Mouse (Mus musculus) embryonic facial prominence, embryonic 13.5 days (tissue): Measurements from ENCODE around the gene Zfp764. TPM values are rescaled to one million over a fixed set of nuclear protein-coding genes. Genes with fewer than 3 reads are reported as not detected.
"Not testable (repeated sequence)": the region's sequence is repeated elsewhere in the genome, so short reads cannot be mapped to it uniquely, and the experiment has no call there.

Experiments
- ATAC-seq: fragments of 200-750 bp; cut with Nextera tagmentation; 2 replicates; pipeline ENCODE4 v1.8.0; 2017; ENCODE audit warnings: low read depth; ENCODE audit not compliant: insufficient number of reproducible peaks, insufficient read depth, low FRiP score, low TSS enrichment
- H3K27ac ChIP-seq: fragments of 300-500 bp; sonication (generic); 2 replicates; pipeline ENCODE4 v1.5.1; 2015; ENCODE audit warnings: moderate library complexity, mild to moderate bottlenecking, inconsistent platforms
- H3K27me3 ChIP-seq: fragments of 300-500 bp; sonication (generic); 2 replicates; pipeline ENCODE4 v1.6.1; 2015; ENCODE audit warnings: mild to moderate bottlenecking, inconsistent platforms
- H3K36me3 ChIP-seq: fragments of 300-500 bp; sonication (generic); 2 replicates; pipeline ENCODE4 v1.6.1; 2015; ENCODE audit warnings: mild to moderate bottlenecking, inconsistent platforms
- H3K4me1 ChIP-seq: fragments of 300-500 bp; sonication (generic); 2 replicates; pipeline ENCODE4 v1.6.1; 2015; ENCODE audit warnings: inconsistent platforms
- H3K4me2 ChIP-seq: fragments of 300-500 bp; sonication (generic); 2 replicates; pipeline ENCODE4 v1.6.1; 2015; ENCODE audit warnings: moderate library complexity, mild to moderate bottlenecking, inconsistent platforms
- H3K4me3 ChIP-seq: fragments of 300-500 bp; sonication (generic); 2 replicates; pipeline ENCODE4 v1.5.1; 2015; ENCODE audit warnings: mild to moderate bottlenecking, inconsistent platforms
- H3K9ac ChIP-seq: fragments of 300-500 bp; sonication (generic); 2 replicates; pipeline ENCODE4 v1.6.1; 2015; ENCODE audit warnings: mild to moderate bottlenecking, inconsistent platforms
- H3K9me3 ChIP-seq: fragments of 300-500 bp; sonication (generic); 2 replicates; pipeline ENCODE4 v1.6.1; 2016; ENCODE audit warnings: inconsistent platforms
- WGBS: fragments of 180-500 bp; shearing (Covaris S2); methylation state at CpG from one replicate; pipeline ENCODE4 v1.1.7; 2015; ENCODE audit warnings: mixed read lengths; 5-methylcytosine and 5-hydroxymethylcytosine counted together
- polyA plus RNA-seq: library from polyadenylated mRNA; unstranded; fragments of >200 nt; fragmentation: Nextera tagmentation; extraction: Ambion mirVana; gene quantifications from 2 replicates; pipeline ENCODE4 v1.2.1, GENCODE M21; 2015

Zfp764 gene
- polyA plus RNA-seq, 1 experiment from 2014 or later = 7.7 TPM

- peaks cover 15% of the 10 kb centered on the region for H3K4me1 ChIP-seq
- peak overlapping the region; percentile 91 for H3K9ac ChIP-seq
- H3K4me3 ChIP-seq = peak overlapping the region; percentile 83
- under 1% methylated on average over 15 of the region's 15 CpGs for WGBS
- no peak for ATAC-seq
- no peaks in the 10 kb centered on the region for H3K9me3 ChIP-seq
- H3K27me3 ChIP-seq = peaks cover 16% of the 10 kb centered on the region
- no peak overlapping the region for H3K27ac ChIP-seq
- H3K4me2 ChIP-seq = peak overlapping the region; percentile 97
- H3K36me3 ChIP-seq = peaks cover 22% of the 10 kb centered on the region
Measured at GRCm38 (mm10) chr7:127422247-127422646, 15.6 kb upstream of the Zfp764 start.

DNA sequence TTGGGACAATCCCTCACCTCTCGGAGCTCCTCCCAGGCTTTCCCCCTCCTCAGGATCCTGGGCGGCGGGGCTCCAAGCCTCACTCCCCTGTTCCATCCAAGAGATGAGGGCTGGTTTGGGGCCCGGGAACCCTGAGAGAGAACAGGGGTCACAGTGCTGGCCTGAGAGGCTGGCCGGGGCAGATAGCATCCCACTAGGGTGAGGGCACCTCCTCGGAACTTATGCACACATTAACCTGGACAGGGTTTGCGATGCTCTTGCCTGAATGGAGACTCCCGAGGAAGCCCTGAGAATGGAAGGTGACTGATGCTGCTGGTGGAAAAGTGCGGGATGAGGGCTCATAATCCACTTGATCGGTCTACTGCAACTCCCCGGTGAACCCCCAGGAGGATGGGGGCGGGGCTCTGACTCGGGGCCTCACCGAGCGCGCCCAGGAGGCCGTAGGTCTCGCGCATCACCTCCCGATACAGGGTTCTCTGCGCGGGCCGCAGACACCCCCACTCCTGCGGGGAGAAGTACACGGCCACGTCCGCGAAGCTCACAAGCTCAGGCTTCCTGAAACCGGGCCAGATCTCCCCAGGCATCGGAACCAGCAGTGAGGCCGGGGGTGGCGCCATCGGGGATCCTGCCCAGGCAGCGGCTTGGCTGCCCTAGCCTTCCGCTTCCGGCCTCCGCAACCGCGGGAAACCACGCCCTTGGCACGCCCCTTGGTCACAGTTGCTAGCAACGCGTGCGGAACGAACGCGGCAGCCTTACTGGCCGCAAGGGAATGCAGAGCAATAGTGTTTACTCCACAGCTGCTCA, 15.0 kb upstream of the Zfp764 start, which contains the start of gene Zfp688:
Gene Zfp688, minus strand, starts transcription at position 681 of the 804 bp plus-strand sequence.
- Histone ChIP-seq H3K27ac (peak within 1 kb of the TSS; percentile 81), H3K9me3 (no peaks in the 10 kb centered on the region), H3K4me1 (peaks cover 15% of the 10 kb centered on the region), H3K4me3 (peak within 1 kb of the TSS; percentile 83), H3K27me3 (peaks cover 16% of the 10 kb centered on the region), H3K9ac (peak within 1 kb of the TSS; percentile 91), H3K36me3 (peaks cover 22% of the 10 kb centered on the region), H3K4me2 (peak within 1 kb of the TSS; percentile 97)
- WGBS = 1% methylated on average over 48 of the region's 48 CpGs
- ATAC-seq = peak; percentile 90

DNA sequence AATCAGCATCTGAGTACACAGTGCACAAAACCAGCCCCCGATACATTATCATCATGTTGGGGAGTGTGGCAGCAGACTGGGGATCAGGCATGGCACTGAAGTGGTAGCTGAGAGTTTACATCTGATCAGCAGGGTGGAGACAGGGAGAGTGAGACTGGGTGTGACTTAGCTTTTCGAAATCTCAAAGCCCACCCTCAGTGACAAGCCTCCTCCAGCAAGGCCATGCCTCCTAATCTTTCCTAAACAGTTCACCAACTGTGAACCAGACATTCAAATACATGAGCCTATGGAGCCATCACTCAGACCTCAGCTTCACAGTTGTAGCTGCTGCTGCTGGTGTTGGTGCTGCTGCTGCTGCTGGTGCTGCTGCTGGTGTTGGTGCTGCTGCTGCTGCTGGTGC, 4.8 kb upstream of the Zfp764 start:
- no peak overlapping the region for H3K4me2 ChIP-seq
- H3K27ac ChIP-seq = no peak overlapping the region
- H3K9ac ChIP-seq = no peak overlapping the region
- no peaks in the 10 kb centered on the region for H3K27me3 ChIP-seq
- no peaks in the 10 kb centered on the region for H3K4me1 ChIP-seq
- no peak overlapping the region for H3K4me3 ChIP-seq
- ATAC-seq = no peak
- H3K9me3 ChIP-seq = no peaks in the 10 kb centered on the region
- H3K36me3 ChIP-seq = no peaks in the 10 kb centered on the region
- 75% methylated on average over 2 of the region's 2 CpGs for WGBS

GRCm38 (mm10) chr7:127404101-127404500, 2.5 kb downstream of the Zfp764 start:
- not testable (repeated sequence) for H3K4me2 ChIP-seq, H3K4me3 ChIP-seq, H3K9ac ChIP-seq, H3K36me3 ChIP-seq, H3K9me3 ChIP-seq, H3K27me3 ChIP-seq, ATAC-seq, H3K4me1 ChIP-seq, H3K27ac ChIP-seq
- 94% methylated on average over 6 of the region's 6 CpGs for WGBS

DNA sequence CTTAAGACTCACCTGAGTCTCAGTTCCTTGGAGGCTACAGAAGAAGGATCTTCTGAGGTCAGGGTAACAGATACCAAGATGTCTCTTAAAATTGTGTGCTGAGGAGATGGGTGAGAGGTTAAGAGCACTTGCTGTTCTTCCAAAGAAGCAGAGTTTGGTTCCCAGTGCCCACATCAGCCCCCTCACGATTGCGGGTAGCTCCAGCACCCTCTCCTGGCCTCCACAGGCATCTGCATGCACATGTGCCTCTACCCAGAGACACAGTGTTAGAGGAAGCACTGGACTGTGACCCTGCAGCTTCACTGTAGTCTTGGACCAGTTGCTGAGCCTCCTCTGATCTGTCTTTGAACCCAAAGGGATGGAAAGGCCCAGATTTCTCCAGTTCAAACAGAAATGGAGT, 3.6 kb downstream of the Zfp764 start:
- Histone ChIP-seq H3K27me3 (no peaks in the 10 kb centered on the region), H3K9ac (no peak overlapping the region), H3K4me1 (no peaks in the 10 kb centered on the region), H3K4me2 (no peak overlapping the region), H3K36me3 (peaks cover 8% of the 10 kb centered on the region), H3K27ac (no peak overlapping the region), H3K4me3 (no peak overlapping the region), H3K9me3 (peaks cover 6% of the 10 kb centered on the region; the same call in 1 of the 2 replicates)
- no peak for ATAC-seq
- 47% methylated on average over 2 of the region's 2 CpGs for WGBS

DNA sequence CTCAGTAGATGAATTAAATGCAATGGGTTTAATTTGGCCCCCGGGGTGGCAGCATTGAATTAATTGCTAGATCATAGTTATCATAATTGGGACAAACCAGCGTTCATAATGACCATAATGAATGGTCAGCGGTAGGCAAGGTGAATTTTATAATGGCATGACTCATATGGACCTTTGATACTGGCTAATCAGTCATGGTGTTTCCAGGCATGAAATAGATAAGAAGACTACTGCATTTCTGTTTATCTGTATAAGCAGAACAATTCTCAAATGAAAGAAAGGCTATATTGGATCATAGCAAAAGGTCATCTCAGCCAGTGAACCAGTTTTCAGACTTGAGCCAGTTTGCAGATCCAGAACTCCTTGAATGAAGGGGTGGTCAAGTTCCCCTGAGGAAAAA, 6.3 kb downstream of the Zfp764 start:
- Histone ChIP-seq H3K4me1 (no peaks in the 10 kb centered on the region), H3K4me2 (no peak overlapping the region), H3K27ac (no peak overlapping the region), H3K27me3 (no peaks in the 10 kb centered on the region), H3K9ac (no peak overlapping the region), H3K4me3 (no peak overlapping the region), H3K9me3 (peaks cover 6% of the 10 kb centered on the region; the same call in 1 of the 2 replicates), H3K36me3 (peaks cover 8% of the 10 kb centered on the region)
- ATAC-seq = no peak
- 61% methylated on average over 3 of the region's 3 CpGs for WGBS

DNA sequence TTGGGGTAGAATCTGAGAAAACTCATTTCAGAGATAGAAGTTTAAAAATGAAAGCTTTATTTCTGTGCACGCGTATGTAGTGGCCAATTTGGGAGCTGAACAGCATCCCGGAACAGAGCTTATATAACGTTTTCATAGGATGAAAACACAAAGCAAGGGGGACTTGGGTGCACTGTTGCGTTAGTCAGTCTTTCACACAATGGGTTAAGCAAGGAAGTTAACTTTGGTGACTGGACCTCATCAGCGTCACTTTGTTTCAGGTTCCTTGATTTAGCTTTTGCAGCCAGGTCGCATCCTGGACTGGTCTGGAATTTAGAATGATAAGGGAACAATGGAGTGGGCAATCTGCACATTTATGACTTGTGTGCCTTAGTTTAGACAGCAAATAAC, 12.7 kb downstream of the Zfp764 start:
- Histone ChIP-seq H3K27ac (peak overlapping the region; percentile 88), H3K4me1 (peaks cover 16% of the 10 kb centered on the region), H3K9ac (peak overlapping the region; percentile 72), H3K9me3 (no peaks in the 10 kb centered on the region), H3K4me2 (peak overlapping the region; percentile 78), H3K36me3 (peaks cover 13% of the 10 kb centered on the region), H3K27me3 (no peaks in the 10 kb centered on the region), H3K4me3 (peak overlapping the region; percentile 67)
- 23% methylated on average over 7 of the region's 7 CpGs for WGBS
- ATAC-seq = no peak

DNA sequence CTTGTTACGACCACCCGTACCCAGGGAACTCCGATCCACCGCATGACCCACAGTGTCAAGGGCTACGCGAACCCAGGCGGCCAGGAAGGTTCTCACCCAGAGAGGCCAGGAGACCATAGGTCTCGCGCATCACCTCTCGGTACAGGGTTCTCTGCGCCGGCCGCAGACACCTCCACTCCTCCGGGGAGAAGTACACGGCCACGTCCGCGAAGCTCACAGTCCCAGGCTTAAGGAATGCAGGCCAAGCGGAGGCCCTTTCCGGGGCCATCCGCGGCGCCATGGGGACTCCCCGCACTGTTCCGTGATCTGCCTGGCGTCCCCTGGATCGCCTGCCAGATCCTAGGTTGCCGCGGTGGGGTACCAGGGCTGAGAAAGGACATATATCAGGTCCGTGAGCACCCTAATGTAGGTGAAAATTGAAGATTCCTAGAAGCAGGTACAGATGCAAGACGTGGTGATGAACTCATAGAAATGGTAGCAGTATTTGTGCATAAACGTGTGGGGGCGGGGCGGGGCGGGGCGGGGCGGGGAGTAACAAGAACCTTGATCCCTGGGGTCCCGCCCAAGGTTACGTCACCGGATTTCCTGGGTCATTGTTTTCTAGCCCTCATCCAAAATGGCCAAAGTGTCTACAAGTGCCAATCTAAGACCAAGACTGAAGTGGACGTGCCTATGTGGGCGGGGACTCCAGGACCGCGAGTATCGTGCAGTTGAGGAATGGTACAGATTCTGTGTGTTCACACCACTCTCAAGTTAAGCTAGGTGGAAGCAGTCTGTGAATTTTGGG, 13.3 kb downstream of the Zfp764 start, which contains the start of gene E430018J23Rik:
Gene E430018J23Rik, minus strand, starts transcription at position 473 of the 787 bp plus-strand sequence.
- peak within 1 kb of the TSS; percentile 88 for H3K27ac ChIP-seq
- H3K27me3 ChIP-seq = no peaks in the 10 kb centered on the region
- peak within 1 kb of the TSS; percentile 67 for H3K4me3 ChIP-seq
- no peaks in the 10 kb centered on the region for H3K9me3 ChIP-seq
- peak within 1 kb of the TSS; percentile 89 for H3K9ac ChIP-seq
- WGBS = under 1% methylated on average over 45 of the region's 45 CpGs
- H3K4me1 ChIP-seq = peaks cover 16% of the 10 kb centered on the region
- peak within 1 kb of the TSS; percentile 78 for H3K4me2 ChIP-seq
- ATAC-seq = peak; percentile 87
- H3K36me3 ChIP-seq = peaks cover 13% of the 10 kb centered on the region

- peak overlapping the region; percentile 89 for H3K9ac ChIP-seq
- no peak for ATAC-seq
- no peaks in the 10 kb centered on the region for H3K9me3 ChIP-seq
- 85% methylated on average over 8 of the region's 8 CpGs for WGBS
- H3K4me1 ChIP-seq = peaks cover 16% of the 10 kb centered on the region
- peaks cover 13% of the 10 kb centered on the region for H3K36me3 ChIP-seq
- peak overlapping the region; percentile 78 for H3K4me2 ChIP-seq
- no peaks in the 10 kb centered on the region for H3K27me3 ChIP-seq
- no peak overlapping the region for H3K27ac ChIP-seq
- peak overlapping the region; percentile 67 for H3K4me3 ChIP-seq
Measured at GRCm38 (mm10) chr7:127392251-127392824, 14.3 kb downstream of the Zfp764 start.

- H3K36me3 ChIP-seq = peaks cover 13% of the 10 kb centered on the region
- no peak for ATAC-seq
- H3K27ac ChIP-seq = no peak overlapping the region
- H3K9me3 ChIP-seq = no peaks in the 10 kb centered on the region
- no peak overlapping the region for H3K9ac ChIP-seq
- 96% methylated on average over 16 of the region's 16 CpGs for WGBS
- peaks cover 16% of the 10 kb centered on the region for H3K4me1 ChIP-seq
- no peak overlapping the region for H3K4me2 ChIP-seq
- no peak overlapping the region for H3K4me3 ChIP-seq
- H3K27me3 ChIP-seq = no peaks in the 10 kb centered on the region
Measured at GRCm38 (mm10) chr7:127391538-127391937, 15.1 kb downstream of the Zfp764 start.

GRCm38 (mm10) chr7:127390306-127390705, 16.3 kb downstream of the Zfp764 start:
- no peak for ATAC-seq
- Histone ChIP-seq H3K9me3 (no peaks in the 10 kb centered on the region), H3K27ac (no peak overlapping the region), H3K4me2 (no peak overlapping the region), H3K36me3 (peaks cover 17% of the 10 kb centered on the region), H3K4me3 (no peak overlapping the region), H3K4me1 (peaks cover 16% of the 10 kb centered on the region), H3K9ac (no peak overlapping the region), H3K27me3 (no peaks in the 10 kb centered on the region)
- WGBS = 72% methylated on average over 7 of the region's 7 CpGs
